Mouse (Mus musculus) T-helper 2 cell (primary cell): ENCODE measurements at regions not wholly inside any gene's neighbourhood (a gene's known extent, or its start where the extent isn't known, plus 50 kb on each side); places are given as distances from the start of the nearest gene placed in this dataset.

Source experiments
- in situ Hi-C: fragments of 300-600 bp; cut with MboI, MseI; formaldehyde crosslinking; loops from one replicate; pipeline ENCODE4 v1.15.1; 2025; ENCODE audit warnings: high pct_unique_total_duplicates

DNA sequence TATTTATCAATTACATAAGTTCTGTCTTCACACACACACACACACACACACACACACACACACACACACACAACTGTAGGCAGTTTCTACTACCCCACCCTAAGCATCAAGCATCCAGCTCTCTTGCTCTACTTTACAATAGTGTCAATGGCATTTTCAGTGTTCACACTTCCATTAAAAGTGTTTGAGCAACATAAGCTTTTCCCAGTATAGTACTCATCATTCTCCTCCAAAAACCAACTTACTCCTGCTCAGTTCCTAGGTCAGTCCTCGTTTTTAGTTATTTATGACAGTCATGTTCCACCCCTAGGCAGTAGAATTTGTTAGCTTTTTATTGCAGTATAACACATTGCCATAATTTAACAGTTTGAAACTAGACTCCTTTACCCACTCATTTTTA lies 145.4 kb upstream of the Lrrc7 start:
- in situ Hi-C loops: loop anchor here (25.0 kb wide), 1 partner anchor 1995 kb away; no protein-coding TSS in a partner anchor

- in situ Hi-C loops: no loop called here
Observed at GRCm38 (mm10) chr3:158694936-158695335, 132.9 kb upstream of the Lrrc7 start.

DNA sequence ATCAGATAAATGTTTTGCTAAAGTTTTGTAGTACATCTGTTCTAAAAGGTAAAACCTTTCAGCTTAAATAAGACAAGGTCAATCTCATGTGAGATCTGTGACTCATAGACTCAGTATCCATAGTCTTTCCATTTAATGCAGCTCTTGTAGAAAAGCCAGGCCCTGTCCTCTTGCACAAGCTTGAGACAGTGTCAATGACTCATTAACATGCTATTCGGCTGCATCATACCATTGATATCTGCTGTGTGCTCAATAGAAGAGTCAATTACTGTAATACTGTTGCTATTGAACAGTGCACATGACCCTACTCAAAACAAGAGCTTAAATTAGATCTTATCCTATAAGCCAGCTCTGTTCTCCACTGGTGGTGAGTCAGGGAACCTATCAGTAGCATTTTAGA lies 128.7 kb upstream of the Lrrc7 start:
- in situ Hi-C loops: no loop called here

- in situ Hi-C loops: no loop called here
Observed at GRCm38 (mm10) chr3:158645676-158646075, 83.7 kb upstream of the Lrrc7 start.
